8 mouse cellular contexts compared by ENCODE assay signal in genomic region chr1:82292771-82293170, GRCm38 (mm10). TPM values are rescaled to one million over a fixed set of nuclear protein-coding genes. Genes with fewer than 3 reads are reported as not detected.
DNase-seq lines count a peak whose midpoint lies in the region; ATAC-seq and TF ChIP-seq lines count a peak whose summit lies in the region.

No protein-coding gene starts in this region.

- H3K36me3 ChIP-seq in hindbrain, embryonic 15.5 days = 0 out of 2 replicates have a peak, but pooled peaks cover 4% of the 10 kb centered on the region

- H3K4me2 ChIP-seq in hindbrain, embryonic 15.5 days = peak overlapping the region; percentile 91

- H3K27me3 ChIP-seq in hindbrain, embryonic 15.5 days = no peaks in the 10 kb centered on the region

- peak overlapping the region; percentile 91; the same call in 1 of the 2 replicates for H3K9ac ChIP-seq in hindbrain, embryonic 15.5 days

- no peaks in the 10 kb centered on the region for H3K9me3 ChIP-seq in hindbrain, embryonic 15.5 days

- no peak for TF ChIP-seq CTCF in cortical plate, adult 2 months (IDR thresholded peaks at IDR 0.05; ENCODE audit: extremely low read depth, insufficient read depth, low read length)

- WGBS in hindbrain, embryonic 15.5 days = 0% methylated on average over 13 of the region's 13 CpGs

- H3K4me3 ChIP-seq in cortical plate, adult 2 months (ENCODE audit: insufficient read depth, low read length) = peak overlapping the region; percentile 86
- H3K4me3 ChIP-seq in hindbrain, embryonic 15.5 days = peak overlapping the region; percentile 83

- peak; percentile 85 for TF ChIP-seq POLR2A in cortical plate, adult 2 months (IDR thresholded peaks at IDR 0.05; ENCODE audit: extremely low read depth, insufficient read depth, low read length)

- peak; percentile 86 for ATAC-seq in hindbrain, embryonic 15.5 days (ENCODE audit: low FRiP score, low read depth)

- no peaks in the 10 kb centered on the region; the same call in 1 of the 2 replicates for H3K4me1 ChIP-seq in cortical plate, adult 2 months (ENCODE audit: control insufficient read depth, insufficient read depth, low read length)
- H3K4me1 ChIP-seq in hindbrain, embryonic 15.5 days (replicated peaks) = peaks cover 37% of the 10 kb centered on the region

- peak; percentile 26 for DNase-seq in adrenal gland, adult 8-10 months
- peak; percentile 38 for DNase-seq in gastrocnemius, postnatal 10 days
- peak; percentile 65 to 72 for DNase-seq in layer of hippocampus, postnatal 36 days
- DNase-seq in lung, postnatal 10 days = peak; percentile 65
- DNase-seq in right cerebral cortex, postnatal 14 days = peak; percentile 68
- no peak for DNase-seq in natural killer cell, adult 2 months (ENCODE audit: low spot score in 2 of 2)

- H3K27ac ChIP-seq in cortical plate, adult 2 months (ENCODE audit: insufficient read depth, low read length) = no peak overlapping the region
- H3K27ac ChIP-seq in hindbrain, embryonic 15.5 days (replicated peaks) = peak overlapping the region; percentile 99

RNA-seq across cellular contexts. Expression of gene Irs1, which starts 1.6 kb away (rescaled TPM):
- total RNA-seq in adrenal gland, adult 8-10 months (2022) = 10 to 100 TPM in 3 of 4 experiments, 1 to 10 TPM in 1; 7.9 to 17.1 (median 13.2) TPM
- 6.1 and 6.3 TPM in 2 replicates for polyA plus RNA-seq in cortical plate, adult 2 months (2012; rRNA removed)
- 10 to 100 TPM; 62.4 to 76.2 TPM for total RNA-seq in gastrocnemius, postnatal 10 days (2021)
- polyA plus RNA-seq in hindbrain, embryonic 15.5 days (2015; fragmentation: Nextera tagmentation; extraction: Ambion mirVana) = 9.0 and 9.5 TPM in 2 replicates
- 10 to 100 TPM; 18.2 to 21.4 TPM for total RNA-seq in layer of hippocampus, postnatal 36 days (2021)

RNA-seq across cellular contexts. Expression of gene Rhbdd1, which starts 23.5 kb away (rescaled TPM):
- 10 to 100 TPM; 36.5 to 39.7 (median 36.7) TPM for total RNA-seq in adrenal gland, adult 8-10 months (2022)
- polyA plus RNA-seq in cortical plate, adult 2 months (2012; rRNA removed) = 6.7 and 7.3 TPM in 2 replicates
- 10 to 100 TPM; 12.2 to 13.2 TPM for total RNA-seq in gastrocnemius, postnatal 10 days (2021)
- polyA plus RNA-seq in hindbrain, embryonic 15.5 days (2015; fragmentation: Nextera tagmentation; extraction: Ambion mirVana) = 4.0 and 4.1 TPM in 2 replicates
- total RNA-seq in layer of hippocampus, postnatal 36 days (2021) = 1 to 10 TPM; 7.7 to 7.8 TPM

RNA-seq across cellular contexts. Expression of gene Gm9747, which starts 59.9 kb away (rescaled TPM):
- total RNA-seq in adrenal gland, adult 8-10 months (2022) = not detected
- not detected in 2 replicates for polyA plus RNA-seq in cortical plate, adult 2 months (2012; rRNA removed)
- not detected for total RNA-seq in gastrocnemius, postnatal 10 days (2021)
- 28.3 and 28.8 TPM in 2 replicates for polyA plus RNA-seq in hindbrain, embryonic 15.5 days (2015; fragmentation: Nextera tagmentation; extraction: Ambion mirVana)
- not detected for total RNA-seq in layer of hippocampus, postnatal 36 days (2021)

Comparison
In these comparisons a context has a peak if more than half of its experiments do, and no peak if none do; other contexts are left out.
1. DNase-seq: peak in adrenal gland, adult 8-10 months (single experiment), gastrocnemius, postnatal 10 days (single experiment), layer of hippocampus, postnatal 36 days (2 of 2), lung, postnatal 10 days (single experiment) and right cerebral cortex, postnatal 14 days (single experiment); none in natural killer cell, adult 2 months (0 of 2).